Mouse (Mus musculus) ES-Bruce4 (cell line): Measurements from ENCODE around the gene Amfr.

Source experiments
- CTCF ChIP-seq: IDR thresholded peaks from one replicate; pipeline ENCODE4 v1.8.1; 2011; ENCODE audit warnings: low read depth, low read length
- EP300 ChIP-seq: IDR thresholded peaks from 2 replicates; pipeline ENCODE4 v1.6.1; 2011; ENCODE audit warnings: low read depth, low read length; ENCODE audit not compliant: insufficient read depth
- POLR2A ChIP-seq: IDR thresholded peaks from one replicate; pipeline ENCODE4 v1.8.1; 2011; ENCODE audit warnings: low read length; ENCODE audit not compliant: insufficient read depth

GRCm38 (mm10) chr8:93929233-93929632, 83.4 kb downstream of the Amfr start:
- no peak for TF ChIP-seq CTCF
- no peak for TF ChIP-seq POLR2A
- TF ChIP-seq EP300 = no peak
